Mouse (Mus musculus): ENCODE measurements around the gene Tmem201. TPM values are rescaled to one million over a fixed set of nuclear protein-coding genes. Genes with fewer than 3 reads are reported as not detected.
"Not testable (repeated sequence)": the region's sequence is repeated elsewhere in the genome, so short reads cannot be mapped to it uniquely, and the experiment has no call there.

Gene Tmem201
- 10 to 100 TPM; 33.1 to 40.5 TPM for total RNA-seq (2021)
- long read RNA-seq, experiment 1, full-length matches to known transcripts: 4 of 33 reads
- long read RNA-seq, experiment 1, partial matches to known transcripts: 2 of 33 reads
- long read RNA-seq, experiment 1, other reads (novel, unspliced or antisense): 27 of 33 reads
- long read RNA-seq, experiment 2, transcript Tmem201-202 (6 exons, 3,620 nt): major isoform, 6 of 43 reads
- long read RNA-seq, experiment 2, partial matches to known transcripts: 1 of 43 reads
- long read RNA-seq, experiment 2, other reads (novel, unspliced or antisense): 36 of 43 reads

GRCm38 (mm10) chr4:149737383-149738324 is at the start of gene Tmem201:
Gene Tmem201, minus strand, starts transcription at chr4:149738044.
- intact Hi-C loops (cut with DNase I): no loop called here
- peak; percentile 89 to 90 for DNase-seq

- DNase-seq: no peak
- intact Hi-C loops (cut with DNase I): no loop called here
These were observed 47.1 kb upstream of the Tmem201 start for GRCm38 (mm10) chr4:149784901-149785300.

GRCm38 (mm10) chr4:149784371-149784770 is 46.5 kb upstream of the Tmem201 start:
- intact Hi-C loops (cut with DNase I): no loop called here

GRCm38 (mm10) chr4:149782975-149783374 is 45.1 kb upstream of the Tmem201 start:
- DNase-seq: no peak

More at GRCm38 (mm10) chr4:149784371-149784770, 46.5 kb upstream of the Tmem201 start:
- no peak for DNase-seq

GRCm38 (mm10) chr4:149780565-149781356 is 42.9 kb upstream of the Tmem201 start:
- intact Hi-C loops (cut with DNase I): no loop called here
- no peak for DNase-seq

More at GRCm38 (mm10) chr4:149782975-149783374, 45.1 kb upstream of the Tmem201 start:
- intact Hi-C loops (cut with DNase I): no loop called here

GRCm38 (mm10) chr4:149779966-149780365 is 42.1 kb upstream of the Tmem201 start:
- no peak for DNase-seq
- intact Hi-C loops (cut with DNase I): no loop called here

- intact Hi-C loops (cut with DNase I): no loop called here
- peak in 1 of 2 experiments; percentile 27 for DNase-seq
These were observed 39.3 kb upstream of the Tmem201 start for GRCm38 (mm10) chr4:149777126-149777525.

GRCm38 (mm10) chr4:149775760-149776362 is 38.0 kb upstream of the Tmem201 start:
- intact Hi-C loops (cut with DNase I): no loop called here
- DNase-seq: no peak

GRCm38 (mm10) chr4:149775330-149775729 is 37.5 kb upstream of the Tmem201 start:
- DNase-seq: peak in 1 of 2 experiments; percentile 64
- intact Hi-C loops (cut with DNase I): no loop called here

- intact Hi-C loops (cut with DNase I): no loop called here
- DNase-seq: peak; percentile 94 to 97
These were observed 36.2 kb upstream of the Tmem201 start, which contains the start of gene Slc25a33 for GRCm38 (mm10) chr4:149774094-149774470. Gene Slc25a33, minus strand, starts transcription at chr4:149774277.

GRCm38 (mm10) chr4:149773408-149774093 is 35.7 kb upstream of the Tmem201 start:
- intact Hi-C loops (cut with DNase I): no loop called here
- no peak for DNase-seq

- intact Hi-C loops (cut with DNase I): no loop called here
- DNase-seq: no peak
These were observed 34.5 kb upstream of the Tmem201 start for GRCm38 (mm10) chr4:149772394-149772793.

GRCm38 (mm10) chr4:149765201-149765600 is 27.4 kb upstream of the Tmem201 start:
- intact Hi-C loops (cut with DNase I): no loop called here
- DNase-seq: no peak

GRCm38 (mm10) chr4:149763335-149763734 is 25.5 kb upstream of the Tmem201 start:
- no peak for DNase-seq
- intact Hi-C loops (cut with DNase I): no loop called here

- no peak for DNase-seq
- intact Hi-C loops (cut with DNase I): no loop called here
These were observed 21.7 kb upstream of the Tmem201 start for GRCm38 (mm10) chr4:149759517-149759916.

- DNase-seq: no peak
- intact Hi-C loops (cut with DNase I): no loop called here
These were observed 20.6 kb upstream of the Tmem201 start for GRCm38 (mm10) chr4:149758423-149758822.

GRCm38 (mm10) chr4:149756546-149756945 is 18.7 kb upstream of the Tmem201 start:
- intact Hi-C loops (cut with DNase I); DNase-seq: not testable (repeated sequence)

GRCm38 (mm10) chr4:149752836-149753235 is 15.0 kb upstream of the Tmem201 start:
- intact Hi-C loops (cut with DNase I): loop anchor here (5.0 kb wide), 2 partner anchors 54 to 204 kb away; partner anchors contain the start of gene Spsb1
- DNase-seq: no peak

GRCm38 (mm10) chr4:149752124-149752799 is 14.4 kb upstream of the Tmem201 start:
- no peak for DNase-seq
- intact Hi-C loops (cut with DNase I): loop anchor here (5.0 kb wide), 2 partner anchors 55 to 205 kb away; partner anchors contain the start of gene Spsb1

Measured in gastrocnemius, postnatal 36 days (tissue).